Comparison of ENCODE assay signal across 11 mouse cellular contexts in the genomic region with DNA sequence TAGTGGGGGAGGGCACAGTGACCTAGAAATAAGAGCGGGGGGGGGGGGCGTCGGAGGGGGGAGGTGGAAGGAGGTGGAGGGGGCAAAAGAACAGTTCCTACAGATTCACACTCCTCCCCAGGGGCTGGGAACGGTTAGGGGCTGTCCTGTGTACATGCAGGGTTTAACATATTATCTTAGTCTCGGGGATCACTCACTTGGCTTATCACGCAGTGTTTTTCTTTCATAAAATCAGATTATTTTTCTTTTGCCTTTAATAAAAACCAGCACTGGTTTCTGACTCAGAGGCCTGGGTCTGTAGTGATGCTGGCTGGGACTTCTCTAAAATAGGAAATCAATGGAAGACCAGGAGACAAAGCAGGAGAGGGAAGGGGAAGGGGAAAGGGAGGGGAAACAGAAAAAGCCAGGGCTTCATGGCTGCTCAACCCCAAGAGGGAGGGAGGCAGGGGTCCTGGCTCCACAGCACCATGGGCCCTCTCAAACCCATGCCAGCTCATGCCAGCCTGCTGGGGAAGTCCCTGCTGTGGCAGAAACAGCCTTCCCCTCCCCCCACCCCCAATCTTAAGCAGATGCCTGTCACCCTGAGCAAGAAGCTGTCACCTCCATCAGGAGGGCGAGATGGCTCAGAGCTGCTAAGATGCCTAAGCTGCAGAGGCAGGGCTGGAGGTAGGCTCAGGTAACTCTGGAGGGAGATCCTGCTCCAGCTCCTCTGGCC.
DNase-seq lines count a peak whose midpoint lies in the region; ATAC-seq lines count a peak whose summit lies in the region.
"Had no signal": no experiment of that assay in that cellular context is flagged by ENCODE, and none has a peak within 500 bp of the region (broad histone marks: within the 10 kb centered on the region; RNA-seq: fewer than 3 reads in every experiment).

No protein-coding gene starts in this region.

- intact Hi-C loops in gastrocnemius, postnatal 14 days (cut with DNase I; ENCODE audit: low total_unique reads), result no loop called here

- whole genome bisulfite sequencing in heart, embryonic 10.5 days, result 9% methylated on average over 5 of the region's 7 CpGs
- WGBS in embryonic facial prominence, embryonic 10.5 days, result 11% methylated on average over 7 of the region's 7 CpGs
- WGBS in hindbrain, embryonic 11.5 days, result 14% methylated on average over 6 of the region's 7 CpGs
- WGBS in midbrain, embryonic 14.5 days, result 12% methylated on average over 7 of the region's 7 CpGs

- H3K4me3 ChIP-seq in heart, embryonic 10.5 days, result no peak overlapping the region
- H3K4me3 ChIP-seq in embryonic facial prominence, embryonic 10.5 days, result 0 out of 2 replicates have a peak overlapping the region, but pooled peaks have one; percentile 11
- H3K4me3 ChIP-seq in hindbrain, embryonic 11.5 days (ENCODE audit: low read depth, low read length), result no peak overlapping the region
- no peak overlapping the region for H3K4me3 ChIP-seq in midbrain, embryonic 14.5 days (replicated peaks; ENCODE audit: low read depth, low read length)
- H3K4me3 ChIP-seq: erythroblast, embryonic 14.5 days; heart, embryonic 13.5 days had no signal

- peak overlapping the region; percentile 23; the same call in 1 of the 2 replicates for H3K9ac ChIP-seq in hindbrain, embryonic 11.5 days (ENCODE audit: low read depth, low read length)
- no peak overlapping the region; the same call in 1 of the 2 replicates for H3K9ac ChIP-seq in midbrain, embryonic 14.5 days (replicated peaks; ENCODE audit: low read length)
- H3K9ac ChIP-seq: heart, embryonic 13.5 days had no signal

- H3K4me2 ChIP-seq in hindbrain, embryonic 11.5 days (replicated peaks; ENCODE audit: low read depth, low read length), result no peak overlapping the region
- no peak overlapping the region for H3K4me2 ChIP-seq in midbrain, embryonic 14.5 days (ENCODE audit: low read length)
- H3K4me2 ChIP-seq: heart, embryonic 13.5 days had no signal

- no peak for DNase-seq in heart, embryonic 10.5 days (ENCODE audit: low spot score)
- no peak for DNase-seq in heart, adult 18-20 months
- peak; percentile 43 for DNase-seq in embryonic facial prominence, embryonic 10.5 days (ENCODE audit: low spot score)
- peak; percentile 36 for DNase-seq in hindbrain, embryonic 11.5 days (ENCODE audit: low spot score)
- DNase-seq in midbrain, embryonic 14.5 days, result peak; percentile 60
- DNase-seq in cerebellum, adult 8-10 months, result no peak
- DNase-seq in right cerebral cortex, postnatal 25 days, result no peak
- no peak for DNase-seq in gastrocnemius, postnatal 14 days
- DNase-seq: liver had no signal

- H3K27me3 ChIP-seq in heart, embryonic 10.5 days (ENCODE audit: insufficient read depth, poor library complexity, severe bottlenecking), result peaks cover 32% of the 10 kb centered on the region
- H3K27me3 ChIP-seq in embryonic facial prominence, embryonic 10.5 days (replicated peaks; ENCODE audit: low read depth, poor library complexity, severe bottlenecking), result peaks cover 15% of the 10 kb centered on the region
- no peaks in the 10 kb centered on the region for H3K27me3 ChIP-seq in hindbrain, embryonic 11.5 days (ENCODE audit: control insufficient read depth, insufficient read depth, low read length)
- no peaks in the 10 kb centered on the region for H3K27me3 ChIP-seq in midbrain, embryonic 14.5 days (ENCODE audit: control insufficient read depth, insufficient read depth, low read length)

- peak overlapping the region; percentile 13; the same call in 1 of the 2 replicates for H3K27ac ChIP-seq in heart, embryonic 10.5 days
- peak overlapping the region; percentile 86 for H3K27ac ChIP-seq in embryonic facial prominence, embryonic 10.5 days (replicated peaks)
- peak overlapping the region; percentile 79 for H3K27ac ChIP-seq in hindbrain, embryonic 11.5 days (ENCODE audit: low read depth, low read length)
- peak overlapping the region; percentile 90 for H3K27ac ChIP-seq in midbrain, embryonic 14.5 days (replicated peaks; ENCODE audit: low read depth, low read length)
- H3K27ac ChIP-seq: heart, embryonic 13.5 days had no signal

- no peaks in the 10 kb centered on the region for H3K36me3 ChIP-seq in heart, embryonic 10.5 days
- no peaks in the 10 kb centered on the region for H3K36me3 ChIP-seq in embryonic facial prominence, embryonic 10.5 days (replicated peaks)
- no peaks in the 10 kb centered on the region for H3K36me3 ChIP-seq in hindbrain, embryonic 11.5 days (ENCODE audit: control insufficient read depth, insufficient read depth, low read length)
- H3K36me3 ChIP-seq in midbrain, embryonic 14.5 days (ENCODE audit: control insufficient read depth, insufficient read depth, low read length), result no peaks in the 10 kb centered on the region
- H3K36me3 ChIP-seq: heart, embryonic 13.5 days had no signal

- H3K4me1 ChIP-seq in heart, embryonic 10.5 days, result peaks cover 27% of the 10 kb centered on the region
- H3K4me1 ChIP-seq in embryonic facial prominence, embryonic 10.5 days, result peaks cover 56% of the 10 kb centered on the region
- H3K4me1 ChIP-seq in hindbrain, embryonic 11.5 days (replicated peaks; ENCODE audit: control insufficient read depth, insufficient read depth, low read length), result peaks cover 13% of the 10 kb centered on the region
- peaks cover 42% of the 10 kb centered on the region for H3K4me1 ChIP-seq in midbrain, embryonic 14.5 days (ENCODE audit: control insufficient read depth, insufficient read depth, low read length)

- no peaks in the 10 kb centered on the region for H3K9me3 ChIP-seq in heart, embryonic 10.5 days
- no peaks in the 10 kb centered on the region for H3K9me3 ChIP-seq in embryonic facial prominence, embryonic 10.5 days
- no peaks in the 10 kb centered on the region for H3K9me3 ChIP-seq in hindbrain, embryonic 11.5 days (ENCODE audit: control insufficient read depth, low read length)
- no peaks in the 10 kb centered on the region for H3K9me3 ChIP-seq in midbrain, embryonic 14.5 days (ENCODE audit: control insufficient read depth, low read length)

- ATAC-seq in hindbrain, embryonic 11.5 days (ENCODE audit: low FRiP score), result peak; percentile 46; the same call in 1 of the 2 replicates
- peak; percentile 54 for ATAC-seq in midbrain, embryonic 14.5 days (ENCODE audit: low FRiP score, low TSS enrichment)

Comparison
In these comparisons a context has a peak if more than half of its experiments do, and no peak if none do; other contexts are left out.
1. DNase-seq: peak in embryonic facial prominence, embryonic 10.5 days (single experiment), hindbrain, embryonic 11.5 days (single experiment) and midbrain, embryonic 14.5 days (single experiment); none in heart, embryonic 10.5 days (single experiment), heart, adult 18-20 months (0 of 2), cerebellum, adult 8-10 months (single experiment), right cerebral cortex, postnatal 25 days (single experiment) and gastrocnemius, postnatal 14 days (single experiment).
2. H3K27ac ChIP-seq: peak in every context shown above with its lines; median percentile 90 in midbrain, embryonic 14.5 days; 86 in embryonic facial prominence, embryonic 10.5 days; 79 in hindbrain, embryonic 11.5 days; 13 in heart, embryonic 10.5 days.